Mouse (Mus musculus): ENCODE measurements at regions not wholly inside any gene's neighbourhood (a gene's known extent, or its start where the extent isn't known, plus 50 kb on each side); places are given as distances from the start of the nearest gene placed in this dataset.

- 87% methylated on average over 2 of the region's 2 CpGs for WGBS
- no peak overlapping the region for H3K4me3 ChIP-seq
- no peak overlapping the region for H3K27ac ChIP-seq
- H3K4me1 ChIP-seq, result 0 out of 2 replicates have a peak, but pooled peaks cover 7% of the 10 kb centered on the region
- DNase-seq (ENCODE audit: low spot score), result no peak
- no peaks in the 10 kb centered on the region for H3K9me3 ChIP-seq (replicated peaks)
- H3K27me3 ChIP-seq (ENCODE audit: low read depth, poor library complexity, severe bottlenecking), result no peaks in the 10 kb centered on the region
- no peaks in the 10 kb centered on the region for H3K36me3 ChIP-seq
Observed at GRCm38 (mm10) chr2:38460367-38460766, 51.1 kb upstream of the Nek6 start.

- H3K27ac ChIP-seq, result no peak overlapping the region
Observed at GRCm38 (mm10) chr2:38460825-38461540, 50.5 kb upstream of the Nek6 start.

More at GRCm38 (mm10) chr2:38460825-38461540, 50.5 kb upstream of the Nek6 start:
- H3K36me3 ChIP-seq, result no peaks in the 10 kb centered on the region
- H3K4me3 ChIP-seq, result no peak overlapping the region
- no peaks in the 10 kb centered on the region for H3K27me3 ChIP-seq (ENCODE audit: low read depth, poor library complexity, severe bottlenecking)
- WGBS, result 72% methylated on average over 6 of the region's 6 CpGs
- DNase-seq (ENCODE audit: low spot score), result no peak
- 0 out of 2 replicates have a peak, but pooled peaks cover 6% of the 10 kb centered on the region for H3K4me1 ChIP-seq
- no peaks in the 10 kb centered on the region for H3K9me3 ChIP-seq (replicated peaks)

All from limb, embryonic 10.5 days (tissue).